Mouse (Mus musculus) forebrain, postnatal 0 days (tissue): ENCODE results near the gene Gdpgp1. TPM values are rescaled to one million over a fixed set of nuclear protein-coding genes. Genes with fewer than 3 reads are reported as not detected.

Source experiments
- ATAC-seq: fragments of 200-750 bp; cut with Nextera tagmentation; 2 replicates; pipeline ENCODE4 v1.8.0; 2017; ENCODE audit warnings: mild to moderate bottlenecking, moderate library complexity
- DNase-seq: peaks from one replicate; pipeline ENCODE4 v3.0.0-alpha.2; 2015
- H3K27ac ChIP-seq: fragments of 300-500 bp; sonication (generic); 2 replicates; pipeline ENCODE4 v1.5.1; 2014; ENCODE audit warnings: low read depth, mild to moderate bottlenecking, antibody characterized with exemption, low read length, moderate library complexity, mixed read lengths
- H3K27me3 ChIP-seq: fragments of 300-500 bp; sonication (generic); 2 replicates; pipeline ENCODE4 v1.6.1; 2014; ENCODE audit warnings: mild to moderate bottlenecking, low read length, mixed read lengths; ENCODE audit not compliant: insufficient read depth
- H3K36me3 ChIP-seq: fragments of 300-500 bp; sonication (generic); 2 replicates; pipeline ENCODE4 v1.6.1; 2014; ENCODE audit warnings: mild to moderate bottlenecking, moderate library complexity; ENCODE audit not compliant: insufficient read depth
- H3K4me1 ChIP-seq: fragments of 300-500 bp; sonication (generic); 2 replicates; pipeline ENCODE4 v1.6.1; 2014; ENCODE audit warnings: antibody characterized with exemption; ENCODE audit not compliant: insufficient read depth
- H3K4me2 ChIP-seq: fragments of 300-500 bp; sonication (generic); 2 replicates; pipeline ENCODE4 v1.6.1; 2014; ENCODE audit warnings: low read depth, mild to moderate bottlenecking, moderate library complexity
- H3K4me3 ChIP-seq: fragments of 300-500 bp; sonication (generic); 2 replicates; pipeline ENCODE4 v1.5.1; 2014; ENCODE audit warnings: low read depth, low read length, mixed read lengths
- H3K9ac ChIP-seq: fragments of 300-500 bp; sonication (generic); 2 replicates; pipeline ENCODE4 v1.6.1; 2014; ENCODE audit warnings: mild to moderate bottlenecking
- H3K9me3 ChIP-seq: fragments of 300-500 bp; sonication (generic); 2 replicates; pipeline ENCODE4 v1.6.1; 2016; ENCODE audit warnings: low read length
- CTCF ChIP-seq: sonication (generic); IDR thresholded peaks from 2 replicates; pipeline ENCODE4 v1.5.1; 2016; ENCODE audit warnings: antibody characterized with exemption, control low read depth, low read depth
- WGBS: fragments of 180-500 bp; shearing (Covaris S2); extraction: QIAGEN DNeasy Blood & Tissue Kit; methylation state at CpG from one replicate; pipeline ENCODE4 v1.1.7; 2014; 5-methylcytosine and 5-hydroxymethylcytosine counted together
- polyA plus RNA-seq: library from polyadenylated mRNA; unstranded; fragments of >200 nt; fragmentation: Nextera tagmentation; extraction: Ambion mirVana; gene quantifications from 2 replicates; pipeline ENCODE4 v1.2.1, GENCODE M21; 2015
- total RNA-seq: library from RNA; depleted of rRNA; stranded (reverse); fragments of >200 nt; gene quantifications from 2 replicates; pipeline ENCODE4 v1.2.3, GENCODE M21; 2014; rRNA removed

Gene Gdpgp1
- total and polyA plus RNA-seq, 2 experiments from 2014 or later: 2.6 to 5.8 TPM

- peaks cover 71% of the 10 kb centered on the region for H3K36me3 ChIP-seq
These were observed 53.1 kb downstream of the Gdpgp1 start for GRCm38 (mm10) chr7:80285725-80286124.

GRCm38 (mm10) chr7:80287736-80288135 is 55.1 kb downstream of the Gdpgp1 start:
- no peaks in the 10 kb centered on the region for H3K4me1 ChIP-seq
- H3K9ac ChIP-seq: no peak overlapping the region
- H3K4me2 ChIP-seq: no peak overlapping the region
- 89% methylated on average over 10 of the region's 10 CpGs for WGBS
- no peak for TF ChIP-seq CTCF
- no peak for ATAC-seq
- no peaks in the 10 kb centered on the region for H3K27me3 ChIP-seq
- no peak overlapping the region for H3K4me3 ChIP-seq
- peaks cover 73% of the 10 kb centered on the region for H3K36me3 ChIP-seq
- DNase-seq: no peak
- H3K27ac ChIP-seq: no peak overlapping the region
- H3K9me3 ChIP-seq: no peaks in the 10 kb centered on the region

More at GRCm38 (mm10) chr7:80285725-80286124, 53.1 kb downstream of the Gdpgp1 start:
- WGBS: 95% methylated on average over 6 of the region's 6 CpGs
- no peak for DNase-seq
- H3K4me2 ChIP-seq: no peak overlapping the region
- no peaks in the 10 kb centered on the region for H3K9me3 ChIP-seq
- ATAC-seq: no peak
- H3K27me3 ChIP-seq: no peaks in the 10 kb centered on the region
- no peak overlapping the region for H3K27ac ChIP-seq
- no peaks in the 10 kb centered on the region for H3K4me1 ChIP-seq
- no peak for TF ChIP-seq CTCF
- no peak overlapping the region for H3K4me3 ChIP-seq
- H3K9ac ChIP-seq: no peak overlapping the region

Other genes starting within 250 kb of the Gdpgp1 start
- 22.5 and 30.6 TPM in 2 replicates for gene Zfp710, start 208.1 kb upstream of the Gdpgp1 start, total RNA-seq
- 9.6 and 12.3 TPM in 2 replicates for gene Zfp710, start 208.1 kb upstream of the Gdpgp1 start, polyA plus RNA-seq
- 143 and 145 TPM in 2 replicates for gene Idh2, start 117.5 kb upstream of the Gdpgp1 start, total RNA-seq
- 110 and 128 TPM in 2 replicates for gene Idh2, start 117.5 kb upstream of the Gdpgp1 start, polyA plus RNA-seq
- gene Sema4b, start 46.0 kb upstream of the Gdpgp1 start, total RNA-seq: 24.5 and 35.6 TPM in 2 replicates
- 17.0 and 22.4 TPM in 2 replicates for gene Sema4b, start 46.0 kb upstream of the Gdpgp1 start, polyA plus RNA-seq
- 11.3 and 16.4 TPM in 2 replicates for gene Cib1, start 52 bp upstream of the Gdpgp1 start, total RNA-seq
- 29.0 and 29.3 TPM in 2 replicates for gene Cib1, start 52 bp upstream of the Gdpgp1 start, polyA plus RNA-seq
- 0.48 and 2.0 TPM in 2 replicates for gene Ttll13, start 13.5 kb downstream of the Gdpgp1 start, total RNA-seq
- gene Ttll13, start 13.5 kb downstream of the Gdpgp1 start, polyA plus RNA-seq: 1.4 and 1.5 TPM in 2 replicates
- 67.2 and 74.9 TPM in 2 replicates for gene Ngrn, start 28.4 kb downstream of the Gdpgp1 start, total RNA-seq
- gene Ngrn, start 28.4 kb downstream of the Gdpgp1 start, polyA plus RNA-seq: 71.4 and 72.0 TPM in 2 replicates
- 37.5 and 41.0 TPM in 2 replicates for gene Vps33b, start 36.8 kb downstream of the Gdpgp1 start, total RNA-seq
- gene Vps33b, start 36.8 kb downstream of the Gdpgp1 start, polyA plus RNA-seq: 8.3 and 15.0 TPM in 2 replicates
- 12.2 and 17.1 TPM in 2 replicates for gene Prc1, start 61.6 kb downstream of the Gdpgp1 start, total RNA-seq
- 19.0 and 23.9 TPM in 2 replicates for gene Prc1, start 61.6 kb downstream of the Gdpgp1 start, polyA plus RNA-seq
- 25.2 and 38.9 TPM in 2 replicates for gene Rccd1, start 91.6 kb downstream of the Gdpgp1 start, total RNA-seq
- 3.5 and 7.0 TPM in 2 replicates for gene Rccd1, start 91.6 kb downstream of the Gdpgp1 start, polyA plus RNA-seq
- 49.2 and 69.4 TPM in 2 replicates for gene Unc45a, start 108.1 kb downstream of the Gdpgp1 start, total RNA-seq
- 35.2 and 50.1 TPM in 2 replicates for gene Unc45a, start 108.1 kb downstream of the Gdpgp1 start, polyA plus RNA-seq
- 33.2 and 44.4 TPM in 2 replicates for gene Hddc3, start 110.2 kb downstream of the Gdpgp1 start, total RNA-seq
- gene Hddc3, start 110.2 kb downstream of the Gdpgp1 start, polyA plus RNA-seq: 14.6 and 16.7 TPM in 2 replicates
- gene Man2a2, start 138.5 kb downstream of the Gdpgp1 start, total RNA-seq: 49.4 and 54.8 TPM in 2 replicates
- gene Man2a2, start 138.5 kb downstream of the Gdpgp1 start, polyA plus RNA-seq: 6.5 and 12.0 TPM in 2 replicates
- 4.5 and 6.4 TPM in 2 replicates for gene Fes, start 155.1 kb downstream of the Gdpgp1 start, total RNA-seq
- gene Fes, start 155.1 kb downstream of the Gdpgp1 start, polyA plus RNA-seq: 2.5 and 2.8 TPM in 2 replicates
- gene Furin, start 172.6 kb downstream of the Gdpgp1 start, total RNA-seq: 16.9 and 21.8 TPM in 2 replicates
- gene Furin, start 172.6 kb downstream of the Gdpgp1 start, polyA plus RNA-seq: 6.8 and 7.7 TPM in 2 replicates